Mouse (Mus musculus): Measurements from ENCODE around the gene Adcy6.

The Adcy6 gene

GRCm38 (mm10) chr15:98555881-98556280 is 54.0 kb downstream of the Adcy6 start:
- no peak for DNase-seq

- no peak for DNase-seq
Measured at GRCm38 (mm10) chr15:98552758-98553157, 57.1 kb downstream of the Adcy6 start.

- no peak for DNase-seq
Measured at GRCm38 (mm10) chr15:98546843-98547242, 63.0 kb downstream of the Adcy6 start.

- no peak for DNase-seq
Measured at GRCm38 (mm10) chr15:98545151-98545550, 64.7 kb downstream of the Adcy6 start.

- no peak for DNase-seq
Measured at GRCm38 (mm10) chr15:98543341-98543740, 66.5 kb downstream of the Adcy6 start.

GRCm38 (mm10) chr15:98541064-98541463 is 68.8 kb downstream of the Adcy6 start:
- DNase-seq = no peak

Data from spleen, adult 18-20 months (tissue).